Mouse (Mus musculus): ENCODE data around the gene Cilp2. TPM values are rescaled to one million over a fixed set of nuclear protein-coding genes. Genes with fewer than 3 reads are reported as not detected.

The Cilp2 gene
- polyA plus RNA-seq, 1 experiment from 2014 or later: 4.2 TPM

GRCm38 (mm10) chr8:69894836-69895332 lies 7.4 kb upstream of the Cilp2 start:
- H3K9me3 ChIP-seq (ENCODE audit: control insufficient read depth, low read length): no peaks in the 10 kb centered on the region
- ATAC-seq (ENCODE audit: low FRiP score) (no peak), DNase-seq (ENCODE audit: low spot score) (no peak)
- H3K4me1 ChIP-seq (replicated peaks; ENCODE audit: control insufficient read depth, insufficient read depth, low read length): peaks cover 6% of the 10 kb centered on the region; the same call in 1 of the 2 replicates
- H3K4me2 ChIP-seq (replicated peaks): no peak overlapping the region
- 50% methylated on average over 6 of the region's 6 CpGs for WGBS
- peaks cover 9% of the 10 kb centered on the region for H3K27me3 ChIP-seq (ENCODE audit: control insufficient read depth, insufficient read depth, low read length)
- peaks cover 26% of the 10 kb centered on the region for H3K36me3 ChIP-seq (replicated peaks; ENCODE audit: control insufficient read depth, insufficient read depth)
- no peak overlapping the region for H3K4me3 ChIP-seq (replicated peaks; ENCODE audit: low read length)
- no peak overlapping the region for H3K27ac ChIP-seq
- no peak overlapping the region for H3K9ac ChIP-seq

- H3K36me3 ChIP-seq (replicated peaks; ENCODE audit: control insufficient read depth, insufficient read depth): peaks cover 26% of the 10 kb centered on the region
- H3K27me3 ChIP-seq (ENCODE audit: control insufficient read depth, insufficient read depth, low read length): peaks cover 19% of the 10 kb centered on the region
- peaks cover 7% of the 10 kb centered on the region; the same call in 1 of the 2 replicates for H3K4me1 ChIP-seq (replicated peaks; ENCODE audit: control insufficient read depth, insufficient read depth, low read length)
- no peak overlapping the region for H3K4me2 ChIP-seq (replicated peaks)
- whole genome bisulfite sequencing: 28% methylated on average over 17 of the region's 17 CpGs
- peak; percentile 48 for DNase-seq (ENCODE audit: low spot score)
- no peak overlapping the region for H3K9ac ChIP-seq
- H3K4me3 ChIP-seq (replicated peaks; ENCODE audit: low read length): no peak overlapping the region
- H3K27ac ChIP-seq: no peak overlapping the region
- ATAC-seq (ENCODE audit: low FRiP score): no peak
- no peaks in the 10 kb centered on the region for H3K9me3 ChIP-seq (ENCODE audit: control insufficient read depth, low read length)
Measured at GRCm38 (mm10) chr8:69893863-69894262, 6.4 kb upstream of the Cilp2 start.

- Histone ChIP-seq H3K9me3 (ENCODE audit: control insufficient read depth, low read length) (no peaks in the 10 kb centered on the region), H3K4me1 (replicated peaks; ENCODE audit: control insufficient read depth, insufficient read depth, low read length) (peaks cover 22% of the 10 kb centered on the region; the same call in 1 of the 2 replicates), H3K36me3 (replicated peaks; ENCODE audit: control insufficient read depth, insufficient read depth) (peaks cover 22% of the 10 kb centered on the region), H3K4me2 (replicated peaks) (peak overlapping the region; percentile 29), H3K9ac (no peak overlapping the region), H3K27ac (no peak overlapping the region), H3K4me3 (replicated peaks; ENCODE audit: low read length) (no peak overlapping the region), H3K27me3 (ENCODE audit: control insufficient read depth, insufficient read depth, low read length) (peaks cover 50% of the 10 kb centered on the region)
- 41% methylated on average over 19 of the region's 19 CpGs for WGBS
- DNase-seq (ENCODE audit: low spot score) (peak; percentile 73), ATAC-seq (ENCODE audit: low FRiP score) (no peak)
Measured at GRCm38 (mm10) chr8:69890813-69891241, 3.3 kb upstream of the Cilp2 start.

- Histone ChIP-seq H3K27ac (no peak overlapping the region), H3K27me3 (ENCODE audit: control insufficient read depth, insufficient read depth, low read length) (peaks cover 69% of the 10 kb centered on the region), H3K36me3 (replicated peaks; ENCODE audit: control insufficient read depth, insufficient read depth) (peaks cover 16% of the 10 kb centered on the region), H3K4me2 (replicated peaks) (peak overlapping the region; percentile 41), H3K9me3 (ENCODE audit: control insufficient read depth, low read length) (no peaks in the 10 kb centered on the region), H3K4me1 (replicated peaks; ENCODE audit: control insufficient read depth, insufficient read depth, low read length) (peaks cover 22% of the 10 kb centered on the region; the same call in 1 of the 2 replicates), H3K9ac (no peak overlapping the region), H3K4me3 (replicated peaks; ENCODE audit: low read length) (peak overlapping the region; percentile 20)
- DNase-seq (ENCODE audit: low spot score) (no peak), ATAC-seq (ENCODE audit: low FRiP score) (no peak)
- whole genome bisulfite sequencing: 4% methylated on average over 32 of the region's 32 CpGs
Measured at GRCm38 (mm10) chr8:69888902-69889301, 1.4 kb upstream of the Cilp2 start.

- ATAC-seq (ENCODE audit: low FRiP score): no peak
- Histone ChIP-seq H3K36me3 (replicated peaks; ENCODE audit: control insufficient read depth, insufficient read depth) (peaks cover 11% of the 10 kb centered on the region; the same call in 1 of the 2 replicates), H3K9ac (no peak overlapping the region), H3K4me1 (replicated peaks; ENCODE audit: control insufficient read depth, insufficient read depth, low read length) (peaks cover 22% of the 10 kb centered on the region; the same call in 1 of the 2 replicates), H3K27me3 (ENCODE audit: control insufficient read depth, insufficient read depth, low read length) (peaks cover 74% of the 10 kb centered on the region), H3K27ac (no peak overlapping the region), H3K4me2 (replicated peaks) (peak overlapping the region; percentile 41), H3K4me3 (replicated peaks; ENCODE audit: low read length) (peak overlapping the region; percentile 20), H3K9me3 (ENCODE audit: control insufficient read depth, low read length) (no peaks in the 10 kb centered on the region)
- 9% methylated on average over 24 of the region's 24 CpGs for WGBS
- no peak for DNase-seq (ENCODE audit: low spot score)
Measured at GRCm38 (mm10) chr8:69888244-69888866, 868 bp upstream of the Cilp2 start.

GRCm38 (mm10) chr8:69884141-69884540 lies 3.3 kb downstream of the Cilp2 start:
- no peaks in the 10 kb centered on the region for H3K9me3 ChIP-seq (ENCODE audit: control insufficient read depth, low read length)
- no peaks in the 10 kb centered on the region for H3K36me3 ChIP-seq (replicated peaks; ENCODE audit: control insufficient read depth, insufficient read depth)
- no peak for ATAC-seq (ENCODE audit: low FRiP score)
- 56% methylated on average over 13 of the region's 13 CpGs for WGBS
- H3K9ac ChIP-seq: no peak overlapping the region
- H3K4me3 ChIP-seq (replicated peaks; ENCODE audit: low read length): no peak overlapping the region
- H3K4me1 ChIP-seq (replicated peaks; ENCODE audit: control insufficient read depth, insufficient read depth, low read length): peaks cover 27% of the 10 kb centered on the region; the same call in 1 of the 2 replicates
- no peak overlapping the region for H3K27ac ChIP-seq
- H3K27me3 ChIP-seq (ENCODE audit: control insufficient read depth, insufficient read depth, low read length): peaks cover 100% of the 10 kb centered on the region
- no peak for DNase-seq (ENCODE audit: low spot score)
- no peak overlapping the region for H3K4me2 ChIP-seq (replicated peaks)

GRCm38 (mm10) chr8:69882833-69883600 lies 4.5 kb downstream of the Cilp2 start:
- ATAC-seq (ENCODE audit: low FRiP score) (no peak), DNase-seq (ENCODE audit: low spot score) (no peak)
- Histone ChIP-seq H3K9ac (no peak overlapping the region), H3K4me3 (replicated peaks; ENCODE audit: low read length) (peak overlapping the region; percentile 49), H3K27ac (no peak overlapping the region), H3K4me2 (replicated peaks) (peak overlapping the region; percentile 59), H3K36me3 (replicated peaks; ENCODE audit: control insufficient read depth, insufficient read depth) (no peaks in the 10 kb centered on the region), H3K27me3 (ENCODE audit: control insufficient read depth, insufficient read depth, low read length) (peaks cover 90% of the 10 kb centered on the region), H3K4me1 (replicated peaks; ENCODE audit: control insufficient read depth, insufficient read depth, low read length) (peaks cover 16% of the 10 kb centered on the region; the same call in 1 of the 2 replicates), H3K9me3 (ENCODE audit: control insufficient read depth, low read length) (no peaks in the 10 kb centered on the region)
- WGBS: 14% methylated on average over 52 of the region's 52 CpGs

- H3K4me2 ChIP-seq (replicated peaks): peak overlapping the region; percentile 59
- WGBS: 7% methylated on average over 98 of the region's 103 CpGs
- H3K36me3 ChIP-seq (replicated peaks; ENCODE audit: control insufficient read depth, insufficient read depth): no peaks in the 10 kb centered on the region
- DNase-seq (ENCODE audit: low spot score): peak; percentile 75
- H3K4me1 ChIP-seq (replicated peaks; ENCODE audit: control insufficient read depth, insufficient read depth, low read length): peaks cover 9% of the 10 kb centered on the region; the same call in 1 of the 2 replicates
- H3K27me3 ChIP-seq (ENCODE audit: control insufficient read depth, insufficient read depth, low read length): peaks cover 82% of the 10 kb centered on the region
- H3K9me3 ChIP-seq (ENCODE audit: control insufficient read depth, low read length): no peaks in the 10 kb centered on the region
- peak overlapping the region; percentile 44 for H3K9ac ChIP-seq
- ATAC-seq (ENCODE audit: low FRiP score): peak; percentile 77
- no peak overlapping the region for H3K27ac ChIP-seq
- H3K4me3 ChIP-seq (replicated peaks; ENCODE audit: low read length): peak overlapping the region; percentile 49
Measured at GRCm38 (mm10) chr8:69882021-69882756, 5.3 kb downstream of the Cilp2 start.
